Mouse (Mus musculus) forebrain, embryonic 13.5 days (tissue): ENCODE results near the gene Scn4b. TPM values are rescaled to one million over a fixed set of nuclear protein-coding genes. Genes with fewer than 3 reads are reported as not detected.

ENCODE experiments used
- ATAC-seq: fragments of 200-750 bp; cut with Nextera tagmentation; 2 replicates; pipeline ENCODE4 v1.8.0; 2017
- H3K27ac ChIP-seq: fragments of 300-500 bp; sonication (generic); 2 replicates; pipeline ENCODE4 v1.5.1; 2015; ENCODE audit warnings: inconsistent platforms, mild to moderate bottlenecking, moderate library complexity
- H3K27me3 ChIP-seq: fragments of 300-500 bp; sonication (generic); 2 replicates; pipeline ENCODE4 v1.6.1; 2015; ENCODE audit warnings: mild to moderate bottlenecking, inconsistent platforms
- H3K36me3 ChIP-seq: fragments of 300-500 bp; sonication (generic); 2 replicates; pipeline ENCODE4 v1.6.1; 2015; ENCODE audit warnings: mild to moderate bottlenecking, inconsistent platforms; ENCODE audit not compliant: poor library complexity, severe bottlenecking
- H3K4me1 ChIP-seq: fragments of 300-500 bp; sonication (generic); 2 replicates; pipeline ENCODE4 v1.6.1; 2015; ENCODE audit warnings: inconsistent platforms
- H3K4me2 ChIP-seq: fragments of 300-500 bp; sonication (generic); 2 replicates; pipeline ENCODE4 v1.6.1; 2015; ENCODE audit warnings: inconsistent platforms, mild to moderate bottlenecking, moderate library complexity
- H3K4me3 ChIP-seq: fragments of 300-500 bp; sonication (generic); 2 replicates; pipeline ENCODE4 v1.5.1; 2015; ENCODE audit warnings: mild to moderate bottlenecking, inconsistent platforms
- H3K9ac ChIP-seq: fragments of 300-500 bp; sonication (generic); 2 replicates; pipeline ENCODE4 v1.6.1; 2015; ENCODE audit warnings: mild to moderate bottlenecking, inconsistent platforms
- H3K9me3 ChIP-seq: fragments of 300-500 bp; sonication (generic); replicated peaks from 2 replicates; pipeline ENCODE4 v1.6.1; 2016; ENCODE audit warnings: inconsistent platforms
- WGBS: fragments of 180-500 bp; shearing (Covaris S2); methylation state at CpG from one replicate; pipeline ENCODE4 v1.1.7; 2015; 5-methylcytosine and 5-hydroxymethylcytosine counted together
- polyA plus RNA-seq: library from polyadenylated mRNA; unstranded; fragments of >200 nt; fragmentation: Nextera tagmentation; extraction: Ambion mirVana; gene quantifications from 2 replicates; pipeline ENCODE4 v1.2.1, GENCODE M21; 2015

Scn4b gene
- polyA plus RNA-seq, 1 experiment from 2014 or later = 0.18 TPM

GRCm38 (mm10) chr9:45117741-45118431 is 20.3 kb upstream of the Scn4b start, which contains the start of gene Scn2b:
Gene Scn2b (plus strand): TSS chr9:45117782.
- Histone ChIP-seq H3K4me2 (peak within 1 kb of the TSS; percentile 69), H3K9ac (peak within 1 kb of the TSS; percentile 81), H3K27me3 (peaks cover 29% of the 10 kb centered on the region), H3K4me3 (peak within 1 kb of the TSS; percentile 61), H3K36me3 (no peaks in the 10 kb centered on the region), H3K27ac (peak within 1 kb of the TSS; percentile 75), H3K9me3 (no peaks in the 10 kb centered on the region), H3K4me1 (peaks cover 23% of the 10 kb centered on the region)
- WGBS = 0% methylated on average over 13 of the region's 13 CpGs
- ATAC-seq = peak; percentile 58

GRCm38 (mm10) chr9:45118552-45118951 is 19.6 kb upstream of the Scn4b start:
- no peak overlapping the region for H3K27ac ChIP-seq
- peak overlapping the region; percentile 69 for H3K4me2 ChIP-seq
- H3K36me3 ChIP-seq = no peaks in the 10 kb centered on the region
- H3K9ac ChIP-seq = peak overlapping the region; percentile 81
- no peaks in the 10 kb centered on the region for H3K9me3 ChIP-seq
- WGBS = 33% methylated on average over 10 of the region's 10 CpGs
- peak overlapping the region; percentile 61 for H3K4me3 ChIP-seq
- no peak for ATAC-seq
- peaks cover 23% of the 10 kb centered on the region for H3K4me1 ChIP-seq
- H3K27me3 ChIP-seq = peaks cover 26% of the 10 kb centered on the region

- H3K9ac ChIP-seq = no peak overlapping the region
- 95% methylated on average over 8 of the region's 8 CpGs for WGBS
- no peak overlapping the region for H3K4me3 ChIP-seq
- H3K9me3 ChIP-seq = no peaks in the 10 kb centered on the region
- ATAC-seq = no peak
- no peak overlapping the region for H3K27ac ChIP-seq
- peaks cover 20% of the 10 kb centered on the region; the same call in 1 of the 2 replicates for H3K27me3 ChIP-seq
- H3K36me3 ChIP-seq = no peaks in the 10 kb centered on the region
- peaks cover 23% of the 10 kb centered on the region for H3K4me1 ChIP-seq
- H3K4me2 ChIP-seq = peak overlapping the region; percentile 69
Measured at GRCm38 (mm10) chr9:45119316-45119953, 18.8 kb upstream of the Scn4b start.

GRCm38 (mm10) chr9:45119954-45120530 is 18.2 kb upstream of the Scn4b start:
- Histone ChIP-seq H3K27me3 (peaks cover 19% of the 10 kb centered on the region; the same call in 1 of the 2 replicates), H3K4me1 (peaks cover 23% of the 10 kb centered on the region), H3K4me2 (no peak overlapping the region), H3K9ac (no peak overlapping the region), H3K4me3 (no peak overlapping the region), H3K36me3 (no peaks in the 10 kb centered on the region), H3K27ac (no peak overlapping the region), H3K9me3 (no peaks in the 10 kb centered on the region)
- 87% methylated on average over 14 of the region's 14 CpGs for WGBS
- ATAC-seq = no peak

- Histone ChIP-seq H3K36me3 (peaks cover 5% of the 10 kb centered on the region; the same call in 1 of the 2 replicates), H3K27ac (no peak overlapping the region), H3K4me3 (no peak overlapping the region), H3K4me2 (no peak overlapping the region), H3K27me3 (peaks cover 19% of the 10 kb centered on the region; the same call in 1 of the 2 replicates), H3K9ac (no peak overlapping the region; the same call in 1 of the 2 replicates), H3K4me1 (peaks cover 23% of the 10 kb centered on the region), H3K9me3 (no peaks in the 10 kb centered on the region)
- 89% methylated on average over 6 of the region's 6 CpGs for WGBS
- no peak for ATAC-seq
Measured at GRCm38 (mm10) chr9:45120567-45120966, 17.6 kb upstream of the Scn4b start.

- H3K9me3 ChIP-seq = no peaks in the 10 kb centered on the region
- peaks cover 20% of the 10 kb centered on the region for H3K4me1 ChIP-seq
- H3K9ac ChIP-seq = peak overlapping the region; percentile 8; the same call in 1 of the 2 replicates
- H3K27me3 ChIP-seq = peaks cover 19% of the 10 kb centered on the region; the same call in 1 of the 2 replicates
- ATAC-seq = no peak
- no peak overlapping the region for H3K4me3 ChIP-seq
- WGBS = 61% methylated on average over 6 of the region's 6 CpGs
- peaks cover 7% of the 10 kb centered on the region; the same call in 1 of the 2 replicates for H3K36me3 ChIP-seq
- H3K27ac ChIP-seq = no peak overlapping the region
- H3K4me2 ChIP-seq = no peak overlapping the region
Measured at GRCm38 (mm10) chr9:45121001-45121400, 17.2 kb upstream of the Scn4b start.

- no peaks in the 10 kb centered on the region for H3K9me3 ChIP-seq
- H3K4me2 ChIP-seq = peak overlapping the region; percentile 51
- peaks cover 19% of the 10 kb centered on the region for H3K4me1 ChIP-seq
- peak overlapping the region; percentile 43; the same call in 1 of the 2 replicates for H3K9ac ChIP-seq
- H3K36me3 ChIP-seq = peaks cover 11% of the 10 kb centered on the region; the same call in 1 of the 2 replicates
- WGBS = 1% methylated on average over 10 of the region's 10 CpGs
- no peak overlapping the region for H3K27ac ChIP-seq
- H3K27me3 ChIP-seq = peaks cover 12% of the 10 kb centered on the region; the same call in 1 of the 2 replicates
- peak; percentile 62 for ATAC-seq
- H3K4me3 ChIP-seq = peak overlapping the region; percentile 16
Measured at GRCm38 (mm10) chr9:45121769-45122168, 16.4 kb upstream of the Scn4b start.

- 12% methylated on average over 9 of the region's 9 CpGs for WGBS
- H3K4me2 ChIP-seq = peak overlapping the region; percentile 51
- peak overlapping the region; percentile 43; the same call in 1 of the 2 replicates for H3K9ac ChIP-seq
- peak overlapping the region; percentile 16 for H3K4me3 ChIP-seq
- peaks cover 19% of the 10 kb centered on the region for H3K4me1 ChIP-seq
- no peak overlapping the region for H3K27ac ChIP-seq
- peaks cover 11% of the 10 kb centered on the region; the same call in 1 of the 2 replicates for H3K36me3 ChIP-seq
- peaks cover 8% of the 10 kb centered on the region; the same call in 1 of the 2 replicates for H3K27me3 ChIP-seq
- H3K9me3 ChIP-seq = no peaks in the 10 kb centered on the region
- ATAC-seq = peak; percentile 31
Measured at GRCm38 (mm10) chr9:45122209-45122761, 15.9 kb upstream of the Scn4b start.

- Histone ChIP-seq H3K4me3 (no peak overlapping the region), H3K4me2 (no peak overlapping the region), H3K27ac (no peak overlapping the region), H3K36me3 (peaks cover 11% of the 10 kb centered on the region; the same call in 1 of the 2 replicates), H3K9ac (no peak overlapping the region), H3K27me3 (peaks cover 7% of the 10 kb centered on the region; the same call in 1 of the 2 replicates), H3K4me1 (peaks cover 13% of the 10 kb centered on the region), H3K9me3 (no peaks in the 10 kb centered on the region)
- WGBS = 94% methylated on average over 13 of the region's 14 CpGs
- ATAC-seq = no peak
Measured at GRCm38 (mm10) chr9:45125211-45125610, 13.0 kb upstream of the Scn4b start.

- WGBS = 58% methylated on average over 7 of the region's 7 CpGs
- Histone ChIP-seq H3K27me3 (0 out of 2 replicates have a peak, but pooled peaks cover 10% of the 10 kb centered on the region), H3K27ac (no peak overlapping the region), H3K9ac (no peak overlapping the region), H3K4me1 (peaks cover 11% of the 10 kb centered on the region), H3K9me3 (no peaks in the 10 kb centered on the region), H3K4me3 (no peak overlapping the region), H3K36me3 (peaks cover 11% of the 10 kb centered on the region; the same call in 1 of the 2 replicates), H3K4me2 (no peak overlapping the region)
- no peak for ATAC-seq
Measured at GRCm38 (mm10) chr9:45126941-45127340, 11.3 kb upstream of the Scn4b start.

- H3K4me3 ChIP-seq = no peak overlapping the region
- H3K27me3 ChIP-seq = peaks cover 34% of the 10 kb centered on the region
- 0 out of 2 replicates have a peak, but pooled peaks cover 4% of the 10 kb centered on the region for H3K4me1 ChIP-seq
- ATAC-seq = no peak
- H3K27ac ChIP-seq = no peak overlapping the region
- H3K4me2 ChIP-seq = no peak overlapping the region
- H3K9me3 ChIP-seq = no peaks in the 10 kb centered on the region
- WGBS = 86% methylated on average over 3 of the region's 3 CpGs
- H3K9ac ChIP-seq = no peak overlapping the region
- H3K36me3 ChIP-seq = peaks cover 10% of the 10 kb centered on the region; the same call in 1 of the 2 replicates
Measured at GRCm38 (mm10) chr9:45130119-45130518, 8.1 kb upstream of the Scn4b start.
